Mouse (Mus musculus) monocyte, adult 5-6 weeks (primary cell): Measurements from ENCODE around the gene Obsl1. TPM values are rescaled to one million over a fixed set of nuclear protein-coding genes. Genes with fewer than 3 reads are reported as not detected.

Experiments
- ATAC-seq: fragments of 153-309, 156-312 bp; replicated peaks from 2 replicates; pipeline ENCODE4 v1.8.0; 2017; ENCODE audit warnings: mild to moderate bottlenecking; ENCODE audit not compliant: low TSS enrichment, insufficient number of reproducible peaks, severe bottlenecking, poor library complexity, low FRiP score
- total RNA-seq: library from RNA; stranded (forward); fragments of 200-1000, 200-491, 200-594 nt; gene quantifications from 3 replicates; pipeline ENCODE4 v1.2.3, GENCODE M21; 2017

Gene Obsl1
- total RNA-seq: not detected in 3 replicates

DNA sequence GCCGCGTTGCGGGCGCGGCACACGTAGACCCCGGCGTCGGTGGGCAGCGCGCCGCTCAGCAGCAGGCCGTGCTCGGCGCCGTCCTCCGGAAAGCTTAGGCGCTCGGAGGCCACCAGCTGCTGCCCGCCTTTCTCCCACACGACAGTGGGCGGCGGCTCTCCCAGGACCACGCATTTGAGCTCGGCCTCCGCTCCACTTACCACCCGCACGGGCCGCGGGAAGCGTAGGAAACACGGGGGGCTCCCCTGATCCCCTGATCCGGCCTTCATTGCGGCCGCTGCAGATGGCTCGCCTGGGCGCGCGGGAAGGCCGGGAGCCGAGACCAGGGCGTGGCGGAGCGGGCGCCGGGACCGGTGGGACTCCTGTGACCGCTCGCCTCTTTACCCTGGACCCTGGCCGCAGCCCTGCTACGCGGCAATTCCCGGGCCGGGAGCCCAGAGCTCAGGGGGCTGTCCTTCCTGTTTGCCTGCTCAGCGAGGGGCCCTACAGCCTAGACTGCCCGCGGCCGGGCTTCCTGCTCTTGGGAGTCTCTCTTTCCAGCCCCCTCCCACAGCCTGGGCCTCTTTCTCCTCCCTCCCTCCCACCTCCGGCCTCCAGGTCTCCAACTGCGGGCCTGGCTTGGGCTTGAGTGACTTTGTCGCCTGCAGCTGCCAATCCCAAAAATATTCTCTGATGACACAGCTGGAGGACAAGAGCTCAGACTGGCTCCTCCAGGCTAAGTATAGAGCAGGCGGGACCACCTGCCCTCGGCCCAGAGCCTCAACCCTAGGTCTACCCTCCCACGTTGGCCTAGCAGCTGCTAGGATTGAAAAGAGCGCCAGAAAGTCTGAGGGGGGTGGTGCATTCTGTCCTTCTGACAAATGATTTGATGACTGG, at the start of gene Obsl1:
Obsl1 (minus strand) TSS at position 497 of the 876 bp plus-strand sequence.
- no peak for ATAC-seq

DNA sequence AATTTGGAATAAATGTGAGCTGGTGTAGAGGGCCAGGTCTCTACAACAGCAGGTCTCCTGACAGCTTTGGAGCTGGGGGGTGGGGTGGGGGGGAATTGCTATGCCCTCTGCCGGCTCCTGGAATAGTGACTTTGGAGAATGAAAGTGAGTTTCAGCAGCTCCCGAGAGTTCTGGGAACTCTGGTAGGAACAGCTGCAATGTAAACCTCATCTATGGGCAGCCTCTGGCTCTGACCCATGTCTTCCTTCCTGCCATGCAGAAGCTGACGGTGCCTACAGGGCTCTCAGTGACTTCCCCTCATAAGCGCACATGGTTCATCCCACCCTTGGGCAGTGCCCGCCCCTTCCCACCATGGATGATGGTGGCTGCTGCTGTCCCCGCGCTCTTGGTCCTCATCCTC, 49.4 kb upstream of the Obsl1 start:
- no peak for ATAC-seq

DNA sequence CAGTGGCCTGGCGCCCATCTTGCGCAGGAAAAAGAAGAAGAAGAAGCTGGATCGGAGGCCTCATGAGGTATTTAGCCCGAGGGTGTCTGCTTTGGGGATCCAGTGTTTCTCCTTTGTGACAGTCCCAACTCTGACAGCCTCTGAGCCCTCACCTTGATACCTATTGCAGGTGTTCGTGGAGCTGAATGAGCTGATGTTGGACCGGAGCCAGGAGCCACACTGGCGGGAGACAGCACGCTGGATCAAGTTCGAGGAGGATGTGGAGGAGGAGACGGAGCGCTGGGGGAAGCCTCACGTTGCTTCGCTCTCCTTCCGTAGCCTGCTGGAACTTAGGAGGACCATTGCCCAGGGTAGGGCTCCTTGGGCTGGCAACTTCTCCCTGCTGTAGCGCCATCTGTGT, 44.3 kb upstream of the Obsl1 start:
- ATAC-seq: no peak

DNA sequence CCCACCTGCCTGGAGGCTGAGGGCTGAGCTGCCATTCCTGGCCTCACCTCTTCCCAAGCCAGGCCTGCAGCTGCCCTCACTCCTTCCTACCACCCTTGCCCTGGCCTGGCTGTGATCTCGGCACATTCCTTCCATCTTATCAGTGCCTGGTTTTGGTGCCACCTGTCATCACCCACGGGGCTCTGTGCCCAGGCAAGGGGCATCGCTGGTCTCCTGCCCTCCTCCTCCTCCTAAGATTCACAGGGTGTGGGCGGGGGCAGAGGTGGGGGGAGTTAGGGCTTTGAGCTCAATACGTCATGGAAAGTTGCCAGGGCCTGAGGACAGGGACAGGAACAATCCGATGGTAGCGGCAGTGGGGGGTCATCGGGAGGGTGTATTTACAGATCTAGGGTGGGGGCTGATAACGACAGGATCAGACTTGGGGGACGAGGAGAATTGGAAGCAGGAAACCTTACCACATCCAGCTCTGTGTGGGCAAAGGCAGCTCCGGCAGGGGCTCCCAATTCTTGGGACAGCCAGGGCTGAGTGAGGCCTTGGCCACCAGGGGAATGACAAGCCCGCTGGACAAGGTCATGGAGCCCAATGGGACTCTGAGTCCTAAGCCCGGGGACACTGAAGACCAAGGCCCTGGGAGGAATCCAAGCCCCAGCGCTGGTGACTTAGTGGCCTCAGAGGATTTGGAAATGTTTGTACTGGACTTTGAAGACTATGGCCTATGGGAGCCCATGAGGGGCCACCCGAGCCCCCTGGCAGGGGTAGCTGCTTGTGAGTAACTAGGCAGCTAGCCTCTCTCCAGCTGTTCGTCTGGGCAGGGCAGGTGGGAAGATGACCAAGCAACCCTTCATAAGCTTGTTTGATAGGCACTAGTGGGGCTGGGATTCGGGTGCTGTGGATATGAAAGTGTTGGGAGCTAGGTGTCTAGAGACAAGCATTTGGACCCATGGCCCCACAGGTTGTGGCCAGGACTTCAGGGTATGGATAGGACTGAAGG, 43.3 kb upstream of the Obsl1 start:
- ATAC-seq: no peak

DNA sequence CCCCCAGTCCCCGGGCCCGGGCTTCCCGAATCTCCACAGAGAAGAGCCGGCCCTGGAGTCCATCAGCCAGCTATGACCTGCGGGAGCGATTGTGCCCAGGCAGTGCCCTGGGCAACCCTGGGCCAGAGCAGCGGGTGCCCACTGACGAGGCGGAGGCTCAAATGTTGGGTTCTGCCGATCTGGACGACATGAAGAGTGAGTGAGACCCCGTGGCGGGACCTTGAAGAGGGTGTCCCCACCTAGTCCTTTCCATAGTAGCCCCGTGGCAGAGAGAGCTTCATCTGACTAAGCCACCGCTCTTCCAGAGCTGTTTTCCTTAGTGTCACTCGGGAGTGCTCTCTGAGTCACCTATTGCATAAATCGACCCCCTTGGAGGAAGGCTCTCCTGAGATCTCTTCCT, 42.6 kb upstream of the Obsl1 start:
- ATAC-seq: no peak

DNA sequence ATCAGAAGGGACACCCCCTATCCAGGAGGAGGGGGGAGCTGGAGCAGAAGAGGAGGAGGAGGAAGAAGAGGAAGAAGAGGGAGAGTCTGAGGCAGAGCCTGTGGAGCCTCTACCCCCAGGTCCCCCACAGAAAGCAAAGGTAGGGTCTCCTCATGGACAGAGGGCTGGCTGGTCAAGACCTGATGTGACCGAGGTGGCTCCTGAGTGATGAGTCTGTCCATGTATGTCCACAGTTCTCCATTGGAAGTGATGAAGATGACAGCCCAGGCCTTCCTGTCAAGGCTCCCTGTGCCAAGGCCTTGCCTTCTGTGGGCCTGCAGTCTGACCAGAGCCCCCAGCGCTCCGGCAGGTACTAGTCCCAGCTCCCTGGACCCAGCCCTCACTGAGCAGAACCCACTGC, 41.8 kb upstream of the Obsl1 start:
- no peak for ATAC-seq

DNA sequence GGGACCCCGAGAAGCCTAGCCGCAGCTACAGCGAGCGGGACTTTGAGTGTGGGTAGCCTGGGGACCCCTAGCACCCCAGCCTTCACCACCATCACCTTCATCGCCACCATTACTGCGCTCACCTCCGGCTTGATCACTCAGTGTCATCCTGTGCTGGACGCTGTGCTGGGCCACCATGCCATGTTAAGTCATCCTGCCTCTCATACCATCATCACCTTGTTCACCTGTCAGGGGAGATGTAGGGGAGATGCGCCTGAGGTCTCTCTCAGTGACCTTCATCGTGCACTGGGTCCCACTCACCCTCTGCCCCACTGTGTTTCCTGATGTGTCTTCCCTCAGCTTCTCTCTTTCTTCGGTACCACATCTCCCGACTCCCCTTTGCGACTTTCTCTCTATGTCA, 41.1 kb upstream of the Obsl1 start:
- no peak for ATAC-seq

DNA sequence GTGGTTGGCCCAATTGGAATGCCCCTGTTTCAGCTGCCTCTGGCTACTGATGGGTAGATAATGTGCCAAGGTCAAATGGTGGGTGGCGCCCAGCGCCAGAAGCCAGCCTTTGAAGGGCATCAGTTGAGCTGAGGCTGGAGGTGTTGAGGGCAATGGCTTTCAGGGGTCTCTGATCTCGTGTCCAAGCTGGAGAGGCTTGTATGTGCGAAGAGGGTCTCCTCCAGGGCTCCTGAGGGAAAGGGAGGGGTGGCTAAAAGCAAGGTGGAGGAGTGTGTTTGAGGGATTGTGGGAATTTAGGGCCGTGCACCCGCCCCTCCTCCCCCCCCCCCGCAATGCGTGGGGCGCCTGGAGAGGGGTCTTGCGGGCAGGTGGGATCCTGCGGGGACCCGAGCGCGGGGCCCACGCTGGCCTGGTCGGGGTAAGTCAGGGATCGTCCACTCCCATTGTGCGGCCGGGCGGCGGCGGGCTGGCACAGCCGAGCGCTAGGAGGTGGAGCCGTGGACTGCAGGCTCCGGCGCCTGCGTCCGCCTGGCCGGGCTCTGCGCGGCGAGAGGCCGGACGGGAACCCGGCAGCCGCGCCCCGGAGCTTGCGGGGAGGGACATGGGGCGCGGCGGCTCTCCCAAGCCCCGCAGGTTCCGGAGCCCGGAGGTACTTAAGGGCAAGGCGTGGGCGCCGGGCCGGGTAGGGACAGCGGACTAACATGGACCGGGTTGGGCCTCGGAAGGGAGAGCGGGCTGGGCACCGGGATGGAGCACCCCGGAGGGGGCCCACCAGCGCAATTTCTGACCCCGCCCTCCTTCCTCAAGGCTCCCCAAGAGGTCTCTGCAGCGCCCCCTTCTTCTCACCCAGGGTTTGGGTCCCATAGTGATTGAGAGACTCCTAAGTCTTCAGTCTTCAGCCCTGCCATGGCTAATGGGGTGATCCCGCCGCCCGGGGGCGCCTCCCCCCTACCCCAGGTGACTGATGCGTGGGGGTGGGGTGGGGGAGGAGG, 40.0 kb upstream of the Obsl1 start, which contains the start of gene Slc4a3:
Slc4a3 (plus strand) TSS at position 302 of the 992 bp plus-strand sequence.
- ATAC-seq: no peak

DNA sequence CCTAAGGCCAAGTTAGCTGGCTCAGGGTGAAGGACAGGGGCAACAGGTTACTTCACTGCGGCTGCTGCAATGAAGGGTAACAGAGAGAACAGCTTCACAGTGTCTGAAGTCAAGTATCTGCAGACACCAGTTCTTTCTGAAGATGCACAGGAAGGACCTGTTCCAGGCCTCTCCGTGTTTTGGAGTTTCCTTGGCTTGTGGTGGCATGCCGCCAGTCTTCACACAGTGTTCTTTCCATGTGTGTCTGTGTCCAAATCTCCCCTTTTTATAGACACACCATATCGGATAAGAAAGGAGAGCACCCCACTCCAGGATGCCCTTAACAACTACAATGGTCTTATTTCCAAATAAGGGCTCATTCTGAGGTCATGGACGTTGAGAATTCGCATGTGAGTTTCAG, 38.1 kb upstream of the Obsl1 start:
- no peak for ATAC-seq

DNA sequence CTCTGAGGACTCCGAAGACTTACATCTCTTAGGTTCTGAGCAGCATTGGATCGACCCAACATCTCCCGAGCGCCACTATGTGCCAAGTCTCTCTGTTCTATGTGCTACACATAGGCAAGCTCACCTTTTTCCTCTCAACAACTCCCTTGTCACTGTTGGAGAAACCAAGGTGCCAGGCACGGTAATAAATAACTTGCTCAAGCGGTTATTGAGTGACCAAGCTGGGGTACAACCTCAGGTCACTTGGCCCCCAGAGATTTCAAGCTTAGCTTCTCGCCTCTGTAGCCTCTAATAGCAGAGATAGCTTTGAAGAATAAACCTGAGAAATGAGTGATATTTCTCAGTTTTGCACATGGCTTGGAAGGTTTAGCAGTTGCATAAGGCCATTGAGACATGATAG, 35.2 kb upstream of the Obsl1 start:
- no peak for ATAC-seq

DNA sequence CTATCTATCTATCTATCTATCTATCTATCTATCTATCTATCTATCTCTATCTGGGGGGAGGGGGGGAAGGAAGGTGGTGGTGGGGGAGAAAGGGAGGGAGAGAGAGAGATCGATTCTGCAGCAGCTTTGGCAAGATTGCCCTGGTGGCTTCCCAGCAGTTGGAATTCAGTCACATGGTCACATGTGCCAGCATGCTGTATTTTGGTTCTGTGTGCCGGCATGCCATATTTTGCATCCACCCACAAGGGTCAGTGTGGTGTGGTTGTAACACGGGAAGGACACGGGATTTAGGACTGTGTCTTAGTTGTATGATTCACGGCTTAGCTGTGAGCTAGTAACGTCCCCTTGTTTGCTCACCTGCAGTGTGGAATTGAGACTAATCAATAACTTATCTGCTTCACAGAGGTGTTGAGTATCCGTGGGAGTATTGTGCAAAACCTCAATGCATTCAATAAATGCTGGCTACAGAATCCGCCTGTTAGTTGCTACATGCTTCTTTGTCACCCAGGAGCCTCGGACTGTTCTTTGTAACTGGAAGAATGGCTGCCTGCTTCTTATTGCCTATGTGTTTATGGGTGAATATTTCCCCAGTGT, 32.4 kb upstream of the Obsl1 start:
- ATAC-seq: no peak

DNA sequence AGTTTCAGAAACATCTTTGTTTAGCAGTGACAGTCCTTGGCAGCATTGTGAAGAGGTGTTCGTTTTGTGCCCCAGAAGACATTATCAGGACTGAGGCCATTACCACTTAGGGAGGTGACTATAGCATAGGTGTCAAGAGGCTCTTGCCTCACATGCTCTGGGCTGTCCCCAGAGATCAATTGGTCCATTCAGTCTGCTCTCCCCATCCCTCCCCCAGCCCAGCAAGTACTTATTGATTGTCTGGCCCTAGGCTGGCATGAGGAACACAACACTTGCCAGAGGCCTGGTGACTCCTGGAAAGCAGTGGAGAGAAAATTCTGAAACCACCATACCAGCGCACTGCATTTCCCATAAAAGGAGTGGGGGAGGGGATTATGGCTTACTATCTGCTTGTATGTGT, 31.3 kb upstream of the Obsl1 start:
- no peak for ATAC-seq

DNA sequence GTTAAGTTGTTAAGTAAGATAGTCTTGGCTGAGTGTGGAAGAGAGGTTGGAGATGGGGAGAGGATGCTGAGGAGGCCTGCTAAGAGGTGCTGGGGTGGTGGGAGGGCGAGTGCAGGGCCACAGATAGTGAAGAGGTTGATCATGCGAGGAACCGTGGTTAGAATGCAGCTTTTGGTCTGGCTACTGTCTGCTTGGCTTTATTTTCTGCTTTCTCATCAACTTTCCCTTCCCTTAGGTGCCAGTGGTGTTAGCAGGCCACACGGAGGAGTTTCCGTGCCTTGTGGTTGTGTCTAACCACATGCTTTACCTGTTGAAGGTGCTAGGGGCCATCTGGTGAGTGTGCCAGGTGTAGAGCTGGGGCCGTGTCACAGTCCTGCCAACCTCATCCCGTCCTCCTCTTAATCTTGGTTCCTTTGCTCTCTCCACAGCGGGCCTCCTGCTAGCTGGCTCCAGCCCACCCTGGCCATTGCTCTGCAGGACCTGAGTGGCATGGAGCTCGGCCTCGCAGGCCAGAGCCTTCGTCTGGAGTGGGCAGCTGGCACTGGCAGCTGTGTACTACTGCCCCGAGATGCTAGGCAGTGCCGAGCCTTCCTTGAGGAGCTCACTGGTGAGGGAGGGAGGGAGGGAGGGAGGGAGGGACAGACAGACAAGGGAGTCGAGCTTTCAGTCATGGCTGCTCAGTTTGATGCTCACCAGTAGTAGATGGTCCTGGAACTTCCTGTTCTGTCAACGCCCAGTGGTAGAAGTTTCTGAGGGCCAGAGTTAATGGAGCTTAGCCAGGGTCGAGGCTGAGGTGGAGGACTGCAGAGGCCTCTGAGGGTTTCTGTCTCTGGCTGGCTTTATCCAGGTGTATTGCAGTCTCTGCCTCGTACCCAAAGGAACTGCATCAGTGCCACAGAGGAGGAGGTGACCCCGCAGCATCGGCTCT, 27.3 kb upstream of the Obsl1 start:
- no peak for ATAC-seq

DNA sequence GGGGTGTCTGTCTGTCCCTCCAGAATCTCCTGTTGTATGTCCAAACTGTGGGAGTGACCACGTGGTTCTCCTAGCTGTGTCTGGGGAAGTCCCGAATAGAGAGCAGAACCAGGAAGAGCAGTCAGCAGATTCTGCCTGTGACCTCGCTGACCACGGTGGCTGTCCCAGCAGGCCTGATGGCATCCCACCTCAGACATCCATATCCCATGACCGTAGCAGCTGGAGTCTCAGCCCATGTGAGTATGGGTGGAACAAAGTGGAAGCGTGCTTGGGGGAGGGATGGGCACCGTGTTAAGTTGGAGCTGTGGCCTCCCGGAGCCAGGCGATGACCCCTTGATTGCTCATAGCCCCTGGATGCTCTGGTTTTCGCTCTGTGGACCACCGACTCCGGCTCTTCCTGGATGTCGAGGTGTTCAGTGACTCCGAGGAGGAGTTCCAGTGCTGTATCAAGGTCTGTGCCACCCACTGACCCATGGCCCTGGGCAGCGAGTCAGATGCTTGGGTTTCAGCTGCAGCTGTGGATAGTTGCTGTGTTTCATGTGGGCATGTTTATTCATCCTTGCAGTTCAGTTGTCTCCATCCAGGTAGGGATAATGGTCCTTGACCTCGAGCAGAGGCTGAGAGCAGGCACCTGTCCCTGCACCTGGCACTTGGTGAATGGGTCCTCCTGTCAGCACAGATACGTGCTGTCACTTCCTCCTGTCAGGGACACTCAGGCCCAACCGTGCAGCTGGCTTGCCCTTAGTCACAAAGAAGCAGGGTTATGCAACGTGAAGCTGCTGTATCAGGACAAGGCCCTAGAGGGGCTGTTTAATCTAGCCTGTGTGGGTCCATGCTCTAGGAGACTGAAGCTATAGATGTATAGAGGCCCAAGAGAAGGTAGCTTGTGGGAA, 26.3 kb upstream of the Obsl1 start:
- no peak for ATAC-seq

DNA sequence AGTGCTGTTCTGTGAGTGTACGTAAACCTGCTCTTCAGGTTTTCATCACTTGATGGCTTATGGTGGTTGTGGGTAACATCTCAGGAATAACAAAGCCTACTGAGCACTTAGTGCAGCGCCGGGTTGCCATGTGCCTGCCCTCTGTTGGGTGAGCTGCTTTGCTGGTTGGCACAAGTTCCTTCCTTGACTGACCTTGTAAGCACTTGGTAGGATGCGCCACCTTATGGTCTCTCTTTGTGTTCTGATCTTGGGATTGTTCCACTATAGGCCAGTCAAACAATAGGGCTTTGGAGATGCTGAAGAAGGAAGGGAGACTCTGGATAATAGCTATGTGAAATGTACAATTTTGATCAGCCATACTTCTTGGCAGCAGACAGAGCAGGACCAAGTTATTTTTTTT, 24.3 kb upstream of the Obsl1 start:
- ATAC-seq: no peak

DNA sequence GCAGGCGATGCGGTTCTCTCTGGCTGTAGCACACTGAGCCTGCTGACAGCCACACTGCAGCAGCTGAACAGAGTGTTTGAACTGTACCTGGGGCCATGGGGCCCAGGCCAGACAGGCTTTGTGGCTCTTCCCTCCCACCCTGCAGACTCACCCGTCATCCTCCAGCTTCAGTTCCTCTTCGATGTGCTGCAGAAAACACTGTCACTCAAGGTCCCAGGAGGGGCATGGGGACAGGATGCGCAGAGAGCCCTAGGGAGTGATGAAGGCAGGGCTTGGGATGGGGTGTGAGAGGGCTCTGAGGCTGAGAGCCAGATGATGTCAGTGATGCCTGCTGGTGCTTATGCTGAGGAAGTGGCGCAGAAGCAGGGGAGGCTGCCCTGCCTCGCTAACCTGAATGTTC, 18.4 kb upstream of the Obsl1 start:
- ATAC-seq: peak; percentile 21; the same call in 1 of the 2 replicates
